Mouse (Mus musculus): ENCODE data around the gene Spaca5.
A peak's percentile ranks its signal among the peaks of the same experiment; 100 is the strongest.

The Spaca5 gene

DNA sequence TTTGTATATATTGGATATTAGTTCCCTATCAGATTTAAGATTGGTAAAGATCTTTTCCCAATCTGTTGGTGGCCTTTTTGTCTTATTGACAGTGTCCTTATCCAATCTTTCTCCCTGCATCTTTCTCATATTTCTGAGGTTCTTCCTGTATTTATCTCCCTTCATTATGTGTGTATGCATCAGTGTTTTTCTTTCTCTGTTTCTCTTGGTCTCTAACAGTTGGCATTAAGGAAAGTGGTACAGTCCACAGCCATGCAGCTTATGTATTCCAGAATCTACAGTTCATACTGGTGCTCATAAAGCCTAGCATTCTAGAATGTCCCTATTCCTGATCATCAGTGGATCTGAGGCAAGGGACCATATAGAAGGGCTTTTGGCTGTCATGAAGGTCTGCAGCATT, at the start of gene Spaca5:
Spaca5 (plus strand) TSS at position 301 of the 400 bp plus-strand sequence.
- no peak for DNase-seq (ENCODE audit: low spot score in 2 of 2)

DNA sequence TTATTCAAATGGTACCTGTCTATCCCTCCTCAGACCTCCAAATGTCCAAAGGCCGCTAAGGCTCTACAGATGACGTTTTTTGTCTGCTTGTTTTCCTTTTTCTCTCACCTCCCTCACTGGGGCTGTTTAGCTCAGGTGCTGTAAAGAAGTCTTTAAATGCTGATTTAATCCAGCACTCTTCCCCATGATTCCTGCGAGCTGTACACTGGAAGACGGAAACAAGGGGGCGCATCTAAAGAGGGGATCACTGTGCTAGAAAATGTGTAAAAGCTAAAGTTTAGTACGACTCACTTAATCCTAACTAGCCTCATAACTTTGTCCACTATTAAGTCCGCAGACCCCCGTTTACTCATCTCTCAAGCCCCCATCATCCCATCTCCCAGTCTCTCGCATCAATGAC, 6.7 kb upstream of the Spaca5 start:
- no peak for DNase-seq (ENCODE audit: low spot score in 2 of 2)

DNA sequence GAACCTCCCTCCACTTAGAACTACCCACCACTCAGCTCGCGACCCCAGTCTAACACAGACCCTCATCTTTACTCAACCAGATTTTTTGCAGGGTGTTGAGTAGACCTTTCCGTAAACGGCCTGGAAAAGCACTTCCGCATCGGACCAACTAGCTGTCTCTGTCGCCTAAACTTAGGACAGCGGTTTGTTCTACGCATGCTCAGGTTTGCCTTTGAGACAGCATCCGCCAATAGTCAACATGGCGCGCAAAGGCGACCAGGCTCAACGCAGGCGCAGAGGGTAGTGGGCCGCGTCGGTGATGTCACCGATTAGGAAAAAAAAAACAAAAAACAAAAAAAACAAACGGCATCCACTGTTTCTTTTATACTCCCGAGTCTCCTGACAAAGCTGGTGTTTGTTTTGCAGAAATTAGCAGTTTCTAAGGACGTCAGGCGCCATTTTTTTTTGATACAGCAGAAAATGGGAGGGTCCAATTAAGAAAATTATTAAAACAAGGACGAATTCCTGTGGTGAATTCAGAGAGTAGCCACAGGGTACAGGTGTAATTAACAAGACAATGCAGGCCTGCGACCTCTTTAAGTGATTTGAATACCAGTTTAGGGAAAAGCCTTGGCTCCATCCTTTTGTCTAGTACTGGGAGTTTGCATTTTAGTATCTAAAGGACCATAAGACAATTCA, 6.2 kb upstream of the Spaca5 start, which contains the start of gene Zfp182:
Zfp182 (minus strand) TSS at position 451 of the 678 bp plus-strand sequence.
- DNase-seq (ENCODE audit: low spot score in 2 of 2) = peak; percentile 62 to 73

DNA sequence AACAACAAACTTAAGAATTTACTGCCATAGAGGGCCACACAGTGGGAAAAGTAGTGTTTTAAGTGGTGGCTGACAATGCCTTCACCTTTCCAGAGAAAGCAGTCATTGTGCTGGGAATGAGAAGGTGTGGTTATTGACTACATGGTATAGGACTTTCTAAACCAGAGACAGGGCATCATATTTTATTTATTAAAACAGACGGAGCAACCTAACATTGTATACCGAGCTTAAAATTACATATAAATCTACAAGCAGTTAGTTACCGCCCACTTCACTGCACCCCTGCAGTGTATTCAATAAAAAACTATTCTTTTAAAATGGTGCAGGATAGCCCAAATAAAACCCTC, 5.7 kb upstream of the Spaca5 start:
- DNase-seq (ENCODE audit: low spot score in 2 of 2) = no peak

DNA sequence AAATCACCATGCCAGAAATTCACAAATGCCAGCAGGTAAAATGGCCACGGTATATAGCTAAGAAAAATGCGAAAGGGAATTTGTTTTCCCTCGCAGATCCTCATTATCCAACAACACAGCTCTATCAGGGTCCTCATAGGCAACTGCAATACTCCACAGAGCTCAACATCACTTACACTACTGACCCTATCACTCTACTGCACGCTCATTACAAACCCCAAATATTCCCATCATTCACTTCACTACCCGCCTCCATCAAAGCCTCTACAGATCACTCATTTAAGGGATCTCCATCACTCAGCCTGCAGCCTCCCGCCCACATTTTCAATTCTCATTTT, 20.4 kb downstream of the Spaca5 start:
- no peak for DNase-seq (ENCODE audit: low spot score in 2 of 2)

DNA sequence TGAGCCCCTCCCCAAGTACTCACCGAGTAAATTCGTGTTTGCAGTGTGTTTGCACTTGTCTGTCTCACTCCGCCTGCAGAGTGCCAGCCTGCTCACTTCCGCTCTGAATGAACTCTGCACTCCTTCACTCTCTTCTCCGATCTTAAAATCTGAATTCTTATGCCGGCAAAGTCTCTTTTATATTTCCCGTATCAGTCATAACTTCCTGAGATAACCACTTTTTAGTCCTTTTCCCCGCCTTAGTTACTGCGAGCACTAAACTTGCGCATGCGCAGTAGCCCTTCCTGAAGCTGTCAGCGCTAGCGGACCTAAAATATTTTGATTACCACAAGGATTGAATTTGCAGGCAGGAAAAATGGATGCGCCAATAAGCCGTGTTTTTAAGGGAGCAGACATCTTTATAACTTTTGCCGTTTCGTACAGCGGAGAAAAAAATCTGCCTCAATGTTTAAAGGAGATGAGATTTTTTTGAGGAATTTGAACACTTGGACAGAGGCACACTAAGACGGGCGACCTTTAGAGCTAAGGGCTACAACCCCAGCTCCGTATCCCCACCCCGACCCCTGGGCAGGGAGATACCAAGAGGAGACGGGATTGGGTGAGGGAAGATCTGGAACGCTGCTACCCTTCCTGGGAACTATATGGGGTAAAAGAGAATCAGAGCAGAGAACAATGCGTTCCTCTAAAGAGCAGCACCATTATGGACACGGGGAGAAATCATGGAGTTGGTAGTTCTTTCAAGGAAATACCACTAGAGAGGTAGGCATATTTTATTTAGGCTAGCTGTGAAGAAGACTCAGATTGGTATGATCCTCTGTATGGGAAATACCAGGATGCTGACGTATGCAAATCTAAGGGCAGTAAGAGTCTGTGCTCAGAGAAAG, 21.0 kb downstream of the Spaca5 start, which contains the start of gene Zfp300:
Zfp300 (minus strand) TSS at position 545 of the 884 bp plus-strand sequence.
- peak; percentile 49 to 58 for DNase-seq (ENCODE audit: low spot score in 2 of 2)

DNA sequence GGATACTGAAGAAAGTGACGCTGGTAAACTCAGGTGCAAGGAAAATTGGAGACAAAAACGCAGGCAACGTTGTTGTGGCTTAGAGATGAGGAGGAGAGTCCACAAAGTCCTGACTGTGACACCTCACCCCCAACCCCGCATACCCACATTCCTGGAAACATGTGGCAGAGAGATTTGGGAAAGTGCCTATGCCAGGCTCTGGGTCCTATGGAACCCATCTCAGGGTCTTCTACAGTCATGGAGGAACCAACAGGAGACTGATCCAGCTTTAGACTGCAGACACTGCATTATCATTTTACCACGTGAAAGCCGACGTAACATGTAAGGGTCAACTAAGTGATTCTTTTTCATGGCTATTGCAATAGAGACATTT, 21.6 kb downstream of the Spaca5 start:
- DNase-seq (ENCODE audit: low spot score in 2 of 2) = peak; percentile 4

DNA sequence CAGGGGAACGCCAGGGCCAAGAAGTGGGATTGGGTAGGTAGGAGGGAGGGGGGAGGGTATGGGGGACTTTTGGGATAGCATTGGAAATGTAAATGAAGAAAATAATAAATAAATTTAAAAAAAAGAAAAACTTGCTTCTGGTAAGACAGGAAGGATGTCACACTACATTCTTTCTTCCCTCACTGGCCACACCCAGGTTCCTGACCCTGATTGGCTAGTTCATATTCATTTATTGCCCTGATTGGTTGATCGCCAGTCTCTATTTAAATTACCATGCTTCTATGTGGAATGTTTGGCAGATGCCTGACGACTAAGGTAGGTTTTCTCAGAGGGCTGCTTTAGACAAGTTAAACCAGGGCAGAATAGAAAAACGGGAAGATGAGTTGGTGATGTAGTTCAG, 47.3 kb downstream of the Spaca5 start, which contains the start of gene Ssxa1:
Ssxa1 (plus strand) TSS at position 301 of the 400 bp plus-strand sequence.
- no peak for DNase-seq (ENCODE audit: low spot score in 2 of 2)

Measured in frontal cortex, postnatal 14 days (tissue).